Mouse (Mus musculus): ENCODE measurements around the gene Cd160.

Cd160 gene

DNA sequence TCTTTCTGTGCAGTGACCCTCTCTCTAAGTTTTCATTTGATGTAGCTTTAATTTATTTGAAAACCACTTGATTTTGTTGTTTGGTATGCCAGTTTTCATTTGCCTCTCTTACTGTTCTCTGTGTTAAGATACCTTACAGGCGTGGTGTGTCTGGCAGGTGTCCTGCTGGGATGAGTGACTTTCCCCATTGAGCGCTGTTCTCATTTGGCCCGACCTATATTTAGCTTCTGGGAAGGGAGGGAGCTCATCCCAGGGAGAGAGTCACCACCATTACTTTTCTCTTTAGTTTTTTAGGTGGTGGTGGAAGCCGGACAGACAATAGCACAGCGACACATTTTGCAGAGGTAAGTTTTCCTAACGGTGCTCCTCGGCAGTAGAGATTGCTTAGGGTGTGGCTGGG, 71.5 kb downstream of the Cd160 start:
- no peak for DNase-seq (ENCODE audit: low read depth)

DNA sequence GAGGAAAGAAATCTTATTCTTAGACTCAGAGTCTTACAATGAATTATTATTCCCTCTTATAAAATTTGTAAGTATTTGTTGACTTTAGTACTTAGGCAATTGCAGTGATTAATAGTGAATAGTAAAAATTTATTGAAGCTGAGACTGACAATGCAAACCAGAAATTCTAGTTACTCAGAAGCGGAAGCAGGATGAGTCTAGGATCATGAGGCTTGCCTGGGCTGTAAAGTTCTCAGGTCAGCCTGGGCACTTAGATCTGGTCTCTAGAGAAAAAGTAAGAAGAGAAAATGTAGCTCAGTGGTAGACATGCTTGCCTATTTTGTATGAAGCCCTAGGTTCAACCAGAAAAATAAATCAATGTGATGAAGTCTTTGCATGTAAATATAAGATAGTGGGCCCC, 73.2 kb downstream of the Cd160 start:
- DNase-seq (ENCODE audit: low read depth), result no peak
